8 mouse cellular contexts compared by ENCODE assay signal in genomic region chr17:26561290-26561640, GRCm38 (mm10). TPM values are rescaled to one million over a fixed set of nuclear protein-coding genes. Genes with fewer than 3 reads are reported as not detected.
A peak's percentile ranks its signal among the peaks of the same experiment; 100 is the strongest.
DNase-seq lines count a peak whose midpoint lies in the region; ATAC-seq and TF ChIP-seq lines count a peak whose summit lies in the region.

Gene Ergic1 (plus strand): TSS chr17:26561489.

- no peak for TF ChIP-seq CTCF in G1E (IDR thresholded peaks at IDR 0.05; ENCODE audit: low read depth, low read length)
- TF ChIP-seq CTCF in cerebellum, adult 2 months (IDR thresholded peaks at IDR 0.05; ENCODE audit: borderline replicate concordance, insufficient read depth, low read depth, low read length), result no peak
- no peak for TF ChIP-seq CTCF in layer of hippocampus, adult 2 months (conservative IDR thresholded peaks at IDR 0.05)
- TF ChIP-seq CTCF in lung, adult 2 months (IDR thresholded peaks at IDR 0.05; ENCODE audit: insufficient read depth, low read length), result no peak

- peak within 1 kb of the TSS; percentile 86 for H3K9ac ChIP-seq in neural tube, embryonic 15.5 days (replicated peaks)

- H3K9me3 ChIP-seq in G1E (replicated peaks), result peaks cover 2% of the 10 kb centered on the region; the same call in 1 of the 2 replicates
- H3K9me3 ChIP-seq in neural tube, embryonic 15.5 days (replicated peaks), result no peaks in the 10 kb centered on the region

- TF ChIP-seq POLR2A in cerebellum, adult 2 months (IDR thresholded peaks at IDR 0.05; ENCODE audit: borderline replicate concordance, insufficient read depth, low read length), result peak; percentile 63
- no peak for TF ChIP-seq POLR2A in lung, adult 2 months (IDR thresholded peaks at IDR 0.05; ENCODE audit: borderline replicate concordance, extremely low read depth, low read depth, low read length)

- peak; percentile 84 for ATAC-seq in G1E (ENCODE audit: extremely low read depth, insufficient number of reproducible peaks, low FRiP score, poor library complexity, severe bottlenecking)
- peak; percentile 97 for ATAC-seq in neural tube, embryonic 15.5 days (ENCODE audit: low FRiP score)

- H3K4me2 ChIP-seq in neural tube, embryonic 15.5 days, result peak within 1 kb of the TSS; percentile 91

- H3K27me3 ChIP-seq in G1E (ENCODE audit: insufficient read depth, low read length), result peaks cover 11% of the 10 kb centered on the region
- H3K27me3 ChIP-seq in cerebellum, adult 2 months (ENCODE audit: control insufficient read depth, insufficient read depth, low read length), result no peaks in the 10 kb centered on the region
- H3K27me3 ChIP-seq in neural tube, embryonic 15.5 days (replicated peaks), result no peaks in the 10 kb centered on the region

- H3K36me3 ChIP-seq in G1E (replicated peaks), result peaks cover 33% of the 10 kb centered on the region
- H3K36me3 ChIP-seq in neural tube, embryonic 15.5 days, result peaks cover 24% of the 10 kb centered on the region

- peak within 1 kb of the TSS; percentile 88 for H3K27ac ChIP-seq in cerebellum, adult 2 months (ENCODE audit: insufficient read depth, low read length)
- peak within 1 kb of the TSS; percentile 96 for H3K27ac ChIP-seq in layer of hippocampus, adult 2 months
- peak within 1 kb of the TSS; percentile 85 for H3K27ac ChIP-seq in neural tube, embryonic 15.5 days (replicated peaks)

- peak within 1 kb of the TSS; percentile 90 for H3K4me3 ChIP-seq in G1E (ENCODE audit: low read depth, low read length)
- H3K4me3 ChIP-seq in cerebellum, adult 2 months (replicated peaks; ENCODE audit: insufficient read depth, low read depth, low read length), result peak within 1 kb of the TSS; percentile 89
- peak within 1 kb of the TSS; percentile 83 for H3K4me3 ChIP-seq in layer of hippocampus, adult 2 months
- peak within 1 kb of the TSS; percentile 67 for H3K4me3 ChIP-seq in lung, adult 2 months (replicated peaks; ENCODE audit: extremely low read depth, low read depth, low read length)
- H3K4me3 ChIP-seq in neural tube, embryonic 15.5 days (replicated peaks), result peak within 1 kb of the TSS; percentile 76

- H3K4me1 ChIP-seq in G1E (ENCODE audit: insufficient read depth, low read depth, low read length), result peaks cover 49% of the 10 kb centered on the region
- H3K4me1 ChIP-seq in cerebellum, adult 2 months (ENCODE audit: control insufficient read depth, insufficient read depth, low read length), result peaks cover 3% of the 10 kb centered on the region
- peaks cover 12% of the 10 kb centered on the region for H3K4me1 ChIP-seq in lung, adult 2 months (ENCODE audit: control insufficient read depth, insufficient read depth, low read length)
- H3K4me1 ChIP-seq in neural tube, embryonic 15.5 days, result peaks cover 36% of the 10 kb centered on the region

- under 1% methylated on average over 36 of the region's 36 CpGs for WGBS in cerebellum, adult 2 months
- under 1% methylated on average over 36 of the region's 36 CpGs for WGBS in lung, adult 2 months
- 0% methylated on average over 34 of the region's 36 CpGs for WGBS in neural tube, embryonic 15.5 days

- DNase-seq in G1E (ENCODE audit: low spot score), result peak; percentile 96
- peak; percentile 94 to 95 for DNase-seq in cerebellum, adult 2 months
- DNase-seq in forelimb bud, embryonic 11.5 days (ENCODE audit: low read depth, low spot score), result peak; percentile 74
- DNase-seq in heart, postnatal 4 days, result peak; percentile 94
- DNase-seq in layer of hippocampus, adult 2 months (ENCODE audit: low spot score in 2 of 2), result peak; percentile 91 to 93
- peak; percentile 89 for DNase-seq in lung, adult 2 months
- DNase-seq in testis, postnatal 14 days (ENCODE audit: low spot score), result peak; percentile 89

RNA-seq across cellular contexts. Expression of gene Ergic1, which starts in this region (rescaled TPM):
- total RNA-seq in G1E (2014; fragmentation: Nextera tagmentation) (92.7 and 103 TPM in 2 replicates), G1E (2017) (22.1 and 23.2 TPM in 2 replicates)
- polyA plus RNA-seq in G1E (2012), result 31.7 and 37.1 TPM in 2 replicates
- polyA plus RNA-seq in cerebellum, adult 2 months (2012; rRNA removed), result 137 and 148 TPM in 2 replicates
- 100 to 1,000 TPM; 109 to 115 TPM for total RNA-seq in heart, postnatal 4 days (2021)
- total RNA-seq in layer of hippocampus, adult 2 months (2021), result 100 to 1,000 TPM; 121 to 124 TPM
- polyA plus RNA-seq in lung, adult 2 months (2012; rRNA removed), result 86.3 and 93.3 TPM in 2 replicates
- 89.7 and 101 TPM in 2 replicates for polyA plus RNA-seq in neural tube, embryonic 15.5 days (2015; fragmentation: Nextera tagmentation; extraction: Ambion mirVana)

Comparison
In these comparisons a context has a peak if more than half of its experiments do, and no peak if none do; other contexts are left out.
1. Peak in every context shown above with its lines: DNase-seq, ATAC-seq, H3K4me3 ChIP-seq and H3K27ac ChIP-seq.